Mouse (Mus musculus) forebrain, postnatal 0 days (tissue): ENCODE measurements around the gene Nsun2. TPM values are rescaled to one million over a fixed set of nuclear protein-coding genes. Genes with fewer than 3 reads are reported as not detected.

Experiments used
- ATAC-seq: fragments of 200-750 bp; cut with Nextera tagmentation; 2 replicates; pipeline ENCODE4 v1.8.0; 2017; ENCODE audit warnings: mild to moderate bottlenecking, moderate library complexity
- DNase-seq: peaks from one replicate; pipeline ENCODE4 v3.0.0-alpha.2; 2015
- H3K27ac ChIP-seq: fragments of 300-500 bp; sonication (generic); 2 replicates; pipeline ENCODE4 v1.5.1; 2014; ENCODE audit warnings: low read depth, mild to moderate bottlenecking, antibody characterized with exemption, low read length, moderate library complexity, mixed read lengths
- H3K27me3 ChIP-seq: fragments of 300-500 bp; sonication (generic); 2 replicates; pipeline ENCODE4 v1.6.1; 2014; ENCODE audit warnings: mild to moderate bottlenecking, low read length, mixed read lengths; ENCODE audit not compliant: insufficient read depth
- H3K36me3 ChIP-seq: fragments of 300-500 bp; sonication (generic); 2 replicates; pipeline ENCODE4 v1.6.1; 2014; ENCODE audit warnings: mild to moderate bottlenecking, moderate library complexity; ENCODE audit not compliant: insufficient read depth
- H3K4me1 ChIP-seq: fragments of 300-500 bp; sonication (generic); 2 replicates; pipeline ENCODE4 v1.6.1; 2014; ENCODE audit warnings: antibody characterized with exemption; ENCODE audit not compliant: insufficient read depth
- H3K4me2 ChIP-seq: fragments of 300-500 bp; sonication (generic); 2 replicates; pipeline ENCODE4 v1.6.1; 2014; ENCODE audit warnings: low read depth, mild to moderate bottlenecking, moderate library complexity
- H3K4me3 ChIP-seq: fragments of 300-500 bp; sonication (generic); 2 replicates; pipeline ENCODE4 v1.5.1; 2014; ENCODE audit warnings: low read depth, low read length, mixed read lengths
- H3K9ac ChIP-seq: fragments of 300-500 bp; sonication (generic); 2 replicates; pipeline ENCODE4 v1.6.1; 2014; ENCODE audit warnings: mild to moderate bottlenecking
- H3K9me3 ChIP-seq: fragments of 300-500 bp; sonication (generic); 2 replicates; pipeline ENCODE4 v1.6.1; 2016; ENCODE audit warnings: low read length
- CTCF ChIP-seq: sonication (generic); IDR thresholded peaks from 2 replicates; pipeline ENCODE4 v1.5.1; 2016; ENCODE audit warnings: antibody characterized with exemption, control low read depth, low read depth
- WGBS: fragments of 180-500 bp; shearing (Covaris S2); extraction: QIAGEN DNeasy Blood & Tissue Kit; methylation state at CpG from one replicate; pipeline ENCODE4 v1.1.7; 2014; 5-methylcytosine and 5-hydroxymethylcytosine counted together
- polyA plus RNA-seq: library from polyadenylated mRNA; unstranded; fragments of >200 nt; fragmentation: Nextera tagmentation; extraction: Ambion mirVana; gene quantifications from 2 replicates; pipeline ENCODE4 v1.2.1, GENCODE M21; 2015
- total RNA-seq: library from RNA; depleted of rRNA; stranded (reverse); fragments of >200 nt; gene quantifications from 2 replicates; pipeline ENCODE4 v1.2.3, GENCODE M21; 2014

Gene Nsun2
- total and polyA plus RNA-seq, 2 experiments from 2014 or later, result 64.3 to 74.4 TPM

DNA sequence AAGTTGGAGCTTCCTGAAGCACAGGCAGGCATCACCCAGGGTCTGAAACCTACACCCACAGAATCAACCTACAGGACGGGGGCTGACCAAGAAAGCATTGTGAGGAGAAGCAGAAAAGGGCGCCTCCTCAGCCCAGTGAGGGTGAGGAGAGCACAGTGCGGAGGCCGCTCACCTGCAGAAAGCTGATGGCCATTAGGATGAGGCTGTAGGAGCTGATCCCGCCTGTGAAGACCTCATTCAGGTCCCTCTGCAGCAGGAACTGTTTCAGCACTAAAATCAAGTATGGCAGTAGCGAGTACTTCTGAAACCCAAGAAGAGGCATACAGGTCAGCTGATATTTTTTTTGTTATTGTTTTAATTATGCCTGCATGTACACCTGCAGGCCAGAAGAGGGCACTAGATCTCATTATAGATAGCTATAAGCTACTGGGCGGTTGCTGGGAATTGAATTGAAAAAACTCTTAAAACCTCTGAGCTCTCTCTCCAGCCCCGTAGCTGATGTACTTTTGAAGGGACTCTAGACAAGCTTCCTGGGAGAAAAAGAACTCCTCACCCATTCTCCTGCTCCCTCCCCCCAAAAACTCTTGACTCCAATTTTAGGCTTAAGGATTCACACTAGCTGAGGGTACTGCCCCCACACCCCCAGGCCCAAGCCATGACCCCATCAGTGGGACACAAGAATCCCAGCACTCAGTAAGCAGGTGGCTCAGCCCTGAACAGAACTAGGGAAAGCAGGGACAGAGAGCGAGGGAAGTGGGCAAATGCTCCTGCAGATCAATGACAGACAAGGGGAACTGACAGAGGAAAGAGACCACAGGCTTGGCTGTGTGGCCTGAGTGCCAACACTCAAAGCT lies 23.9 kb upstream of the Nsun2 start:
- Histone ChIP-seq H3K27ac (no peak overlapping the region), H3K9ac (no peak overlapping the region), H3K4me1 (no peaks in the 10 kb centered on the region), H3K9me3 (no peaks in the 10 kb centered on the region), H3K4me2 (no peak overlapping the region), H3K4me3 (no peak overlapping the region), H3K36me3 (peaks cover 59% of the 10 kb centered on the region), H3K27me3 (no peaks in the 10 kb centered on the region)
- peak; percentile 62 for TF ChIP-seq CTCF
- DNase-seq (peak; percentile 61), ATAC-seq (peak; percentile 82)
- WGBS, result 57% methylated on average over 9 of the region's 9 CpGs

DNA sequence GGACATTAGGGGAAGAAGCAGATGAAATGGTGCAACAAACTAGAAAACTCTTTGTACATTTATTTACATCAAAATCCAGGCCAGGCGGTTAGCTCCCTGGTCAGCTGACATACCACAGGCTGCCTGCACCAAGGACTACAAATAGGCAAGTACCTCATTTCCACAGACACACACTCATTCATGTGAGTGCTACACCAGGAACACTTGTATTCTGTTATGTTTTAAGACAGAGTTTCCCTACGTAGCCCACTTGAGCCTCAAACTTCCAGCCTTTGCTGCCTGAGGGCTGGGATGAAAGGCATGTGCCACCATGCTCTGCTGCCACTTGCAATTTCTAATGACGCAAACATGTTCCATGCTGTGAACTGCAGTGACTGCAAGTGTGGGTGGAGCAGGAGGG lies 18.5 kb upstream of the Nsun2 start:
- Histone ChIP-seq H3K4me2 (no peak overlapping the region), H3K27ac (no peak overlapping the region), H3K9me3 (no peaks in the 10 kb centered on the region), H3K36me3 (peaks cover 26% of the 10 kb centered on the region), H3K9ac (no peak overlapping the region), H3K4me3 (no peak overlapping the region), H3K4me1 (no peaks in the 10 kb centered on the region), H3K27me3 (no peaks in the 10 kb centered on the region)
- 85% methylated on average over 3 of the region's 3 CpGs for WGBS
- TF ChIP-seq CTCF, result no peak
- DNase-seq (no peak), ATAC-seq (no peak)

DNA sequence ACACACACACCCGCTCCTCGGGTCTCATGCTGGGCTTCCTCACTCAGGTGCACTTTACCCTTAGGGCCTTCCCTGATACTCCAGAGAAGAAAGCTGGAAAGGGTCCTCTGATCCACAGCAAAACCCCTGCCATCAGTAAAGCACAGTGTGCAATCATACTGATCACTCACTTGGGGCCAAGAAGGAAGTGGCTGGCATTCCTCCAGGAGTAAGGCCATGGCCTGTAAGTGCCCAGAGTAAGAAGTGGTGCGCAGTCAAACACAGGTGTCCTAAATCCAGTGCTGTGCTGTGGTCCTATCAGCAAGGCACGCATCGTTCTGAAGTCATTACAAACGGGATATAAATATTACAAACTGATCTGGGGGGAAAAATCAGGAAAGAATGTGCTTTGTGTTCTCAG lies 16.1 kb upstream of the Nsun2 start:
- Histone ChIP-seq H3K27me3 (no peaks in the 10 kb centered on the region), H3K4me1 (no peaks in the 10 kb centered on the region), H3K36me3 (peaks cover 10% of the 10 kb centered on the region), H3K4me3 (no peak overlapping the region), H3K9ac (no peak overlapping the region), H3K4me2 (no peak overlapping the region), H3K27ac (no peak overlapping the region), H3K9me3 (no peaks in the 10 kb centered on the region)
- no peak for TF ChIP-seq CTCF
- ATAC-seq (no peak), DNase-seq (no peak)
- 88% methylated on average over 6 of the region's 6 CpGs for WGBS

DNA sequence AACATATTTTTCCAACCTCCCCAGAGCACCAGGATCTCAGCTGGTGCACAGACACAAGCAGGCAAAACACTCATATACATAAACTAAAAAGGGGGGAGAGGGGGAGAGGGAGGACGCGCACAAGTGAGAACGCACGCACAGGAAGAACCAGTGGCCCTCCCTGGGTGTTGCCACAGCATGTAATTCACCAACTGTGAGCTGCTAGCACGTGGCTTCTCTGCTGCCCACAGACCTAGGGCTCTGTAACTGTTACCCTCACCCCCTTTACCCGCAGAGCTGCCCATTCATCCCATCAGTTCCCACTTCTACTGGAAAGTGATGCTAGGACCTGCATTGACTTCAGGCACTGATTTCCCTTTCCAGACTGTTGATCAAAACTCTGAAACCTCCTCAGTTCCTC lies 14.4 kb upstream of the Nsun2 start:
- 75% methylated on average over 6 of the region's 6 CpGs for WGBS
- no peak for TF ChIP-seq CTCF
- no peaks in the 10 kb centered on the region for H3K27me3 ChIP-seq
- no peak for ATAC-seq
- no peaks in the 10 kb centered on the region for H3K4me1 ChIP-seq
- DNase-seq, result no peak
- H3K9me3 ChIP-seq, result no peaks in the 10 kb centered on the region
- no peak overlapping the region for H3K4me3 ChIP-seq
- H3K9ac ChIP-seq, result no peak overlapping the region
- peaks cover 6% of the 10 kb centered on the region for H3K36me3 ChIP-seq
- no peak overlapping the region for H3K4me2 ChIP-seq
- H3K27ac ChIP-seq, result no peak overlapping the region

DNA sequence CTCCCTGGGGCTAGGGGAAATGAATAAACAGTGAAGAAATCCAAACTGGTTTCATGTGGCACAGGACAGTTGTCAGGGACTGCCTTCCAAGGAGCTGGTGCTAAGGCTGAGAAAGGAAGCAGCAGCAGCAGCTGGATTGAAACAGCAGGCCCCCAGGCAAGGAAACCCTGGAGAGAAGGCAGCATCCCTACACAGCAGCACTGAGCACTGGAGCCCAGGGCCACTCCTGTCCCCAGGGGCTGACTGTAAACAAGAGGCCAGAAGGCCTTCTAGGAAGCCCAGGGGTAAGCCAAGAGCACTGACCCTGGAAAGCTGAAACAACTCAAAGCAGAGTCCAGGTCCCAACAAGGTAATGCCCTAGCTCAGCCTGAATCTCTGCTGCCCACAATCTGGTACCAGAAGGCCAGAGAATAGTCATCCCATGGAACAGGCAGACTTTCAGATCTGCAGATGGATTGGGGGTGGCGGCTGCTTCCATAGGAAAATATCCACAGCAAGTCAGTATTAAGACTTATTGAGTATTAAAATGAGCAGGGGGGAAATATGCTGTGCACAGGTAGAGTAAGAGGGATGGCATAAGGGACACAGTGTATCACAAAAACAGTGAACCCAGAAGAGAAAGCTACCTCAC lies 11.3 kb upstream of the Nsun2 start:
- H3K4me2 ChIP-seq, result no peak overlapping the region
- no peaks in the 10 kb centered on the region for H3K27me3 ChIP-seq
- DNase-seq, result no peak
- no peaks in the 10 kb centered on the region for H3K9me3 ChIP-seq
- H3K36me3 ChIP-seq, result no peaks in the 10 kb centered on the region
- H3K4me3 ChIP-seq, result no peak overlapping the region
- no peak overlapping the region for H3K27ac ChIP-seq
- peaks cover 5% of the 10 kb centered on the region; the same call in 1 of the 2 replicates for H3K4me1 ChIP-seq
- TF ChIP-seq CTCF, result no peak
- peak overlapping the region; percentile 6; the same call in 1 of the 2 replicates for H3K9ac ChIP-seq
- 92% methylated on average over 1 of the region's 1 CpGs for WGBS
- ATAC-seq, result no peak

DNA sequence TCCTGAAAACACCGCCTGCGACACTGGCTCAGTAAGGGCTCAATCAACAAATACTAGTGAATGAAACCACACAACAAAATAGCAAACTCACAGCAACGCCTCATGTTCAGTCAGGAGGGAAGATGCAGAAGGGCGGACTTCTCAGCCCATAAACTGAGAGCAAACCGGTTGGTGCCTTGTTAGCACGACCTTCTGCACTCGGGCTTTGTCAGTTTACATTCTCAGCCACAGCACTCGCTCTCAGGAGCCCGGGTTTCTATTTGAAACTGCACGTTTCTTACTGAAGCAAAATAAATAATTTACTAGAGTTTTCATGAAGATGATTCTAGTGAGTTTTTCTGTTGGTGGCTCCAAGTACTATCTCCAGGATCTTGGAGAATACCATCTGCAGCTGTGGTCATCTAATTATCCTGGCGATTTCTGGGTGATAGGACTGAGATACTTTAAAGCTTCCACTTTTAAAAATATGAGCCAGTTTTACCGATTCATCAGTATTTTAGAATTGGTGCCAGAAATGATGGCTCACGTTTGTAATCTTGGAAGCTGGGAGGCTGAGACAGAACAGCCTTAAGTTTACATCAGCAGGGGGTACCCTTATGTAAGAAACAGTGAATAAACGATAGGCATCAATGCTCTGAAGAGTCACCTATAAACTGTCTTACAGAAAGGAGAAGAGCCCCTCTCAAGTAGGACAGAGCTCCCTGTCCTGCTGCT lies 9.9 kb upstream of the Nsun2 start:
- Histone ChIP-seq H3K27me3 (no peaks in the 10 kb centered on the region), H3K9ac (no peak overlapping the region), H3K27ac (no peak overlapping the region), H3K9me3 (no peaks in the 10 kb centered on the region), H3K4me2 (no peak overlapping the region), H3K36me3 (no peaks in the 10 kb centered on the region), H3K4me1 (peaks cover 5% of the 10 kb centered on the region; the same call in 1 of the 2 replicates), H3K4me3 (no peak overlapping the region)
- WGBS, result 57% methylated on average over 14 of the region's 14 CpGs
- DNase-seq (no peak), ATAC-seq (no peak)
- TF ChIP-seq CTCF, result no peak

DNA sequence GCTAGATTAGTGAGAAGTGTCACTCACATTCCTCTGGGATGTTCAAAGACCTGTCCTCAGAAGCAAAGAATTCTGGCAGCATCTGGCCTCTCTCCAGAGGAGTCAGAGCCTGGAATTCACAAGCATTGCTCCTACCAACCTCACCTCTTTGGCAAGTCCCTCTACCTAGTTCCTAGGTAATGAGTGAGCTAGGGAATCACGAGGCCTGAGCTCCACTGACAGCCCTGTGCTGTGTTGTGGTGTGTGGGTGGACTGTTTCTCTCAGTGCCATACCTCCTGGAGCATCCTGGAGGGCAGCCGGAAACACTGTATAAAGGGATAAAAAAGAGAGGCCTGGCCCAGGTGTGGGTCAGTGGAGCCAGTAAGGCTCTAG lies 9.4 kb upstream of the Nsun2 start:
- H3K4me1 ChIP-seq, result peaks cover 5% of the 10 kb centered on the region; the same call in 1 of the 2 replicates
- no peaks in the 10 kb centered on the region for H3K9me3 ChIP-seq
- H3K36me3 ChIP-seq, result no peaks in the 10 kb centered on the region
- ATAC-seq (no peak), DNase-seq (no peak)
- no peak overlapping the region for H3K27ac ChIP-seq
- H3K4me2 ChIP-seq, result no peak overlapping the region
- WGBS, result 77% methylated on average over 2 of the region's 2 CpGs
- no peak overlapping the region for H3K4me3 ChIP-seq
- H3K9ac ChIP-seq, result no peak overlapping the region
- no peak for TF ChIP-seq CTCF
- no peaks in the 10 kb centered on the region for H3K27me3 ChIP-seq
